Mouse (Mus musculus): ENCODE results near the gene Tex22. TPM values are rescaled to one million over a fixed set of nuclear protein-coding genes. Genes with fewer than 3 reads are reported as not detected.

The Tex22 gene
- polyA plus RNA-seq, 1 experiment = not detected

DNA sequence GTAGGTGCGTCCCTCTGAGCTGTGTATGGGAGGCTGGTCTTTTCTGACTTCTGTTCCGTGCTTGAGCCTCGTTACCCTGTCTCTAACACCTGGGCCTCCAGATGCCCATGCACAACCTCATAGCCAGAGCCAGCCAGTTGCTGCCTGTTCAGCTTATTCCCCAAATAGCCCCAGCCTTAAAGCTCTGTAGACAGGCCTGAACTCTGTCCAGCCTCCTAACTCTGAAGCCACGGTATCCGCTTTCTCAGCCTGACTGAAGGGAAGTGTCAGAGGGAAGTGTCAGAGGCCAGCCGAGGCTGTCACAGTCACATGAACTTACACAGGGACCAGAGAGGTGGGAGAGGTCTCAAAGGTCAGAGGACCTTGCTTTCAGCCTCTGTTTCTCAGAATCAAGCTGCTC is 50.4 kb downstream of the Tex22 start:
- TF ChIP-seq POLR2A (IDR thresholded peaks at IDR 0.05; ENCODE audit: insufficient read depth, low read length) (no peak), CTCF (IDR thresholded peaks at IDR 0.05; ENCODE audit: low read depth, low read length) (no peak), EP300 (IDR thresholded peaks at IDR 0.05; ENCODE audit: insufficient read depth, low read depth, low read length) (no peak)

DNA sequence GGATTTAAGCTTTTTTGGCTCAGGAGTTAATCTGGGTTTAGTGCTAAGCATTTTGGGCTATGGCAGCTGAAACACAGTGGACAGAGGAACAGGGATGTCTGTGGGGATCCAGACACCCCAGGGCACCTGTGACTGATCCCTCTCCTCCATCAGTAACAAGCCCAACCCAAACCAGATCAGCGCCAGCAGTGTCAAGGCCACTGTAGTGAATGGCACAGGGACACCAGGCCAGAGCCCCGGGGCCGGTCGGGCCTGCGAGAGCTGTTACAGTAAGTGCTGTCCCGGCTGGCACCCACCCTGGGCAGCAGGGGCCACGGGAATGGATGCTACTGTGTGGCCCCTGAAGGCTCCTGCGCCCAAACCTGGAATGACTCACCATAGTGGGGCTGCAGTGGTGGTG is 56.4 kb downstream of the Tex22 start:
- H3K4me3 ChIP-seq (ENCODE audit: low read depth, low read length) = no peak overlapping the region
- H3K9ac ChIP-seq (ENCODE audit: low read depth, poor library complexity, severe bottlenecking) = no peak overlapping the region
- peaks cover 54% of the 10 kb centered on the region for H3K36me3 ChIP-seq (ENCODE audit: control insufficient read depth, insufficient read depth, low read length, poor library complexity, severe bottlenecking)
- no peaks in the 10 kb centered on the region for H3K9me3 ChIP-seq (replicated peaks; ENCODE audit: control insufficient read depth, insufficient read depth, low read length, poor library complexity, severe bottlenecking)
- H3K4me1 ChIP-seq (ENCODE audit: control insufficient read depth, insufficient read depth, low read length) = no peaks in the 10 kb centered on the region
- TF ChIP-seq CTCF (IDR thresholded peaks at IDR 0.05; ENCODE audit: low read depth, low read length) = no peak
- TF ChIP-seq POLR2A (IDR thresholded peaks at IDR 0.05; ENCODE audit: insufficient read depth, low read length) = no peak
- TF ChIP-seq EP300 (IDR thresholded peaks at IDR 0.05; ENCODE audit: insufficient read depth, low read depth, low read length) = no peak
- H3K27me3 ChIP-seq (ENCODE audit: control insufficient read depth, insufficient read depth, low read length, poor library complexity, severe bottlenecking) = no peaks in the 10 kb centered on the region
- H3K27ac ChIP-seq (ENCODE audit: insufficient read depth, low read length) = no peak overlapping the region

More for the DNA sequence above, 50.4 kb downstream of the Tex22 start:
- no peak overlapping the region for H3K9ac ChIP-seq (ENCODE audit: low read depth, poor library complexity, severe bottlenecking)
- no peak overlapping the region for H3K27ac ChIP-seq (ENCODE audit: insufficient read depth, low read length)
- H3K36me3 ChIP-seq (ENCODE audit: control insufficient read depth, insufficient read depth, low read length, poor library complexity, severe bottlenecking) = peaks cover 62% of the 10 kb centered on the region
- no peaks in the 10 kb centered on the region for H3K27me3 ChIP-seq (ENCODE audit: control insufficient read depth, insufficient read depth, low read length, poor library complexity, severe bottlenecking)
- H3K4me1 ChIP-seq (ENCODE audit: control insufficient read depth, insufficient read depth, low read length) = no peaks in the 10 kb centered on the region
- no peaks in the 10 kb centered on the region for H3K9me3 ChIP-seq (replicated peaks; ENCODE audit: control insufficient read depth, insufficient read depth, low read length, poor library complexity, severe bottlenecking)
- no peak overlapping the region for H3K4me3 ChIP-seq (ENCODE audit: low read depth, low read length)

DNA sequence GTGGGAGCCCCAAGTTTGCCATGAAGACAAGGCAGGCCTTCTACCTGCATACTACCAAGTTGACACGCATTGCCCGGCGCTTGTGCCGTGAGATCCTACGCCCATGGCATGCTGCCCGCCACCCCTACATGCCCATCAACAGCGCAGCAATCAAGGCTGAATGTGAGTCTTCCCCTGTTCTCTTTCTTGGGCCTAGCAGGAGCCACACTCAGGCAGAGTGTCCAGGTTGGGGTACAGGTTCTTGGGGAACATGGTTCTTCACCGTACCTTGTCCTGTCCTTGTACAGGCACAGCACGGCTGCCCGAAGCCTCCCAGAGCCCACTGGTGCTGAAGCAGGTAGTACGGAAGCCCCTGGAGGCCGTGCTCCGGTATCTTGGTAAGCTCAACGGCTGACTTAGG is 57.3 kb downstream of the Tex22 start:
- Histone ChIP-seq H3K4me1 (ENCODE audit: control insufficient read depth, insufficient read depth, low read length) (no peaks in the 10 kb centered on the region), H3K27ac (ENCODE audit: insufficient read depth, low read length) (no peak overlapping the region), H3K36me3 (ENCODE audit: control insufficient read depth, insufficient read depth, low read length, poor library complexity, severe bottlenecking) (peaks cover 53% of the 10 kb centered on the region), H3K9me3 (replicated peaks; ENCODE audit: control insufficient read depth, insufficient read depth, low read length, poor library complexity, severe bottlenecking) (no peaks in the 10 kb centered on the region), H3K27me3 (ENCODE audit: control insufficient read depth, insufficient read depth, low read length, poor library complexity, severe bottlenecking) (no peaks in the 10 kb centered on the region), H3K9ac (ENCODE audit: low read depth, poor library complexity, severe bottlenecking) (no peak overlapping the region), H3K4me3 (ENCODE audit: low read depth, low read length) (no peak overlapping the region)
- TF ChIP-seq EP300 (IDR thresholded peaks at IDR 0.05; ENCODE audit: insufficient read depth, low read depth, low read length) = no peak
- no peak for TF ChIP-seq CTCF (IDR thresholded peaks at IDR 0.05; ENCODE audit: low read depth, low read length)
- TF ChIP-seq POLR2A (IDR thresholded peaks at IDR 0.05; ENCODE audit: insufficient read depth, low read length) = no peak

DNA sequence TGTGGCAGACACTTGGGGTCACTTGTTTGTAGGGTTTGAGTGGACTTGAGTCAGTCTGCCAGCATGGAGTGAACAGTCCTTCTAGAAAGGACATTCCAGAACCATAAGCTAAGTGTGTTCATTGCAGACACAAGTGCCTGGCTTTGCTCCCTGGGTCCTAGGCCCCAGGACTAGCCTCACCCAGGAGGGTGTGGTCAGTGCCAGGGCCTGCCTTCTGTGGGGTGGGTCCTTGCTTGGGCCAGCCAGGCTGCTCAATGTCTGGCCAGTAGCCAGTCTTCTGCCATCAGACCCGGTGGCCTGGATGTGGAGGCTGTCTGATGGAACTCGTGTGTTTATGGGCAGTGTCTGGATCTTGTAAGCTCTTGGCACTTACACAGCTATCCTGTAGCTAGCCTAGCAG is 58.3 kb downstream of the Tex22 start:
- TF ChIP-seq POLR2A (IDR thresholded peaks at IDR 0.05; ENCODE audit: insufficient read depth, low read length) (no peak), EP300 (IDR thresholded peaks at IDR 0.05; ENCODE audit: insufficient read depth, low read depth, low read length) (no peak), CTCF (IDR thresholded peaks at IDR 0.05; ENCODE audit: low read depth, low read length) (no peak)
- Histone ChIP-seq H3K9ac (ENCODE audit: low read depth, poor library complexity, severe bottlenecking) (no peak overlapping the region), H3K36me3 (ENCODE audit: control insufficient read depth, insufficient read depth, low read length, poor library complexity, severe bottlenecking) (peaks cover 49% of the 10 kb centered on the region), H3K27me3 (ENCODE audit: control insufficient read depth, insufficient read depth, low read length, poor library complexity, severe bottlenecking) (no peaks in the 10 kb centered on the region), H3K9me3 (replicated peaks; ENCODE audit: control insufficient read depth, insufficient read depth, low read length, poor library complexity, severe bottlenecking) (no peaks in the 10 kb centered on the region), H3K4me3 (ENCODE audit: low read depth, low read length) (no peak overlapping the region), H3K4me1 (ENCODE audit: control insufficient read depth, insufficient read depth, low read length) (no peaks in the 10 kb centered on the region), H3K27ac (ENCODE audit: insufficient read depth, low read length) (no peak overlapping the region)

DNA sequence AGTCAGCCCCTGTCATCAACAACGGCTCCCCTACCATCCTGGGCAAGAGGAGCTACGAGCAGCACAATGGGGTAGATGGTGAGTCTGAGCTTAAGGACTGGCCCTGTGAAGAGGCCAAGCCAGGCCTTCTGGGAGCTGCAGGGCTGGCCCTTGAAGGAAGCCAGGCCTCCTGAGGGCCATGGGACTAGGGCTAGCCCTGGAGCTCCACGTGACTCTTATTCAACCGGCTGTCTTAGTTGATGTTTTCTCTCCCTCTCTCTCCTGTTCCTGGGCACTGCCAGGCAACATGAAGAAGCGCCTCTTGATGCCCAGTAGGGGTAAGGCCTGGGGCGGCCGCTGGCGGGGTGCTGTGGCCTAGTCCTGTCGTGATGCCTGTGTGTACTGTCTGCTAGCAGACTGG is 59.0 kb downstream of the Tex22 start:
- H3K4me1 ChIP-seq (ENCODE audit: control insufficient read depth, insufficient read depth, low read length) = no peaks in the 10 kb centered on the region
- no peaks in the 10 kb centered on the region for H3K27me3 ChIP-seq (ENCODE audit: control insufficient read depth, insufficient read depth, low read length, poor library complexity, severe bottlenecking)
- TF ChIP-seq CTCF (IDR thresholded peaks at IDR 0.05; ENCODE audit: low read depth, low read length) (no peak), EP300 (IDR thresholded peaks at IDR 0.05; ENCODE audit: insufficient read depth, low read depth, low read length) (no peak), POLR2A (IDR thresholded peaks at IDR 0.05; ENCODE audit: insufficient read depth, low read length) (no peak)
- H3K9me3 ChIP-seq (replicated peaks; ENCODE audit: control insufficient read depth, insufficient read depth, low read length, poor library complexity, severe bottlenecking) = no peaks in the 10 kb centered on the region
- no peak overlapping the region for H3K27ac ChIP-seq (ENCODE audit: insufficient read depth, low read length)
- H3K36me3 ChIP-seq (ENCODE audit: control insufficient read depth, insufficient read depth, low read length, poor library complexity, severe bottlenecking) = peaks cover 42% of the 10 kb centered on the region
- no peak overlapping the region for H3K4me3 ChIP-seq (ENCODE audit: low read depth, low read length)
- H3K9ac ChIP-seq (ENCODE audit: low read depth, poor library complexity, severe bottlenecking) = no peak overlapping the region

DNA sequence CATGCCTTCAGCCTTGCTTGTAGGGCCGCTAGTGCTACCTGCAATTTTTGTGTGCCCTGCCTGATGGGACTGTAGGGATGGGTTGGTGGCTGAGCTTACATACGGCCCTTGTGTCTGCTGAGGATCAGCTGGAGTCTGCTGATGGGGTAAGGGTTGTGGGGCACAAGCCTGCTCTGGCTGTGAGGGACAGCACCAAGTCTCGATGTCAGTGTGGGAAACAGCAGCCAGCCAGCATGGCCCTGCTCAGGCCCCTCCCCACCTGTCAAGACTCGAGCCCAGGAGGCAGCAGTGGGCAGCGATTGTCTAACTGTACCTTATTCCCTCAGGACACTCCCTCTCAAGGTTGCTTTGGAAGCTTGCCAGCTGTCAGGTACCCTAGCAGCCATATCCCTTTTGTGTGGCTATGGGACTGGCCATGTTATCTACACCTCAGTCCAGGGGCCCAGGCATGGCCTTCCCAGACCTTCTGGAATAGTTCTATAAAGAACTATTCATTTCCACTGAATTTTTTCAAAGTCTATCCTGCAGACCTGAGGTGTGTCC is 59.6 kb downstream of the Tex22 start:
- TF ChIP-seq CTCF (IDR thresholded peaks at IDR 0.05; ENCODE audit: low read depth, low read length) (no peak), POLR2A (IDR thresholded peaks at IDR 0.05; ENCODE audit: insufficient read depth, low read length) (no peak), EP300 (IDR thresholded peaks at IDR 0.05; ENCODE audit: insufficient read depth, low read depth, low read length) (no peak)
- peaks cover 36% of the 10 kb centered on the region for H3K36me3 ChIP-seq (ENCODE audit: control insufficient read depth, insufficient read depth, low read length, poor library complexity, severe bottlenecking)
- no peak overlapping the region for H3K27ac ChIP-seq (ENCODE audit: insufficient read depth, low read length)
- no peaks in the 10 kb centered on the region for H3K9me3 ChIP-seq (replicated peaks; ENCODE audit: control insufficient read depth, insufficient read depth, low read length, poor library complexity, severe bottlenecking)
- H3K4me3 ChIP-seq (ENCODE audit: low read depth, low read length) = no peak overlapping the region
- no peak overlapping the region for H3K9ac ChIP-seq (ENCODE audit: low read depth, poor library complexity, severe bottlenecking)
- H3K4me1 ChIP-seq (ENCODE audit: control insufficient read depth, insufficient read depth, low read length) = no peaks in the 10 kb centered on the region
- no peaks in the 10 kb centered on the region for H3K27me3 ChIP-seq (ENCODE audit: control insufficient read depth, insufficient read depth, low read length, poor library complexity, severe bottlenecking)
